8 mouse cellular contexts compared by ENCODE assay signal in genomic region chr19:42517957-42518619, GRCm38 (mm10). TPM values are rescaled to one million over a fixed set of nuclear protein-coding genes. Genes with fewer than 3 reads are reported as not detected.
DNase-seq lines count a peak whose midpoint lies in the region; ATAC-seq and TF ChIP-seq lines count a peak whose summit lies in the region.

No protein-coding gene starts in this region.

- no peak overlapping the region for H3ac ChIP-seq in C2C12 (ENCODE audit: control insufficient read depth, insufficient read length, low read depth)

- TF ChIP-seq CTCF in C2C12 (IDR thresholded peaks at IDR 0.05; ENCODE audit: control insufficient read depth, insufficient read depth, insufficient read length): no peak

- H3K4me1 ChIP-seq in erythroblast, embryonic 14.5 days (ENCODE audit: control insufficient read depth): peaks cover 28% of the 10 kb centered on the region
- peaks cover 14% of the 10 kb centered on the region for H3K4me1 ChIP-seq in forebrain, embryonic 12.5 days
- H3K4me1 ChIP-seq in liver, embryonic 13.5 days (replicated peaks): peaks cover 33% of the 10 kb centered on the region

- ATAC-seq in erythroblast, adult 5-6 weeks (replicated peaks; ENCODE audit: low FRiP score, poor library complexity, severe bottlenecking): no peak
- peak; percentile 19 for ATAC-seq in forebrain, embryonic 12.5 days (ENCODE audit: low FRiP score)
- ATAC-seq in liver, embryonic 13.5 days (ENCODE audit: low read depth): no peak

- H3K4me3 ChIP-seq in erythroblast, embryonic 14.5 days (replicated peaks): peak overlapping the region; percentile 79
- H3K4me3 ChIP-seq in C2C12 (ENCODE audit: insufficient read depth, poor library complexity, severe bottlenecking): peak overlapping the region; percentile 84
- H3K4me3 ChIP-seq in forebrain, embryonic 12.5 days (replicated peaks): peak overlapping the region; percentile 84
- peak overlapping the region; percentile 92 for H3K4me3 ChIP-seq in liver, embryonic 13.5 days (replicated peaks)

- H3K27ac ChIP-seq in forebrain, embryonic 12.5 days: no peak overlapping the region
- H3K27ac ChIP-seq in liver, embryonic 13.5 days: no peak overlapping the region

- DNase-seq in liver, embryonic 13.5 days: no peak
- DNase-seq in retina, embryonic 14.5 days (ENCODE audit: low spot score): no peak
- DNase-seq in ovary, postnatal 10 days (ENCODE audit: low spot score): no peak
- DNase-seq in ovary, adult 18-20 months (ENCODE audit: low spot score): no peak

- peak overlapping the region; percentile 55 for H3K9ac ChIP-seq in forebrain, embryonic 12.5 days
- peak overlapping the region; percentile 39; the same call in 1 of the 2 replicates for H3K9ac ChIP-seq in liver, embryonic 13.5 days

- H3K79me2 ChIP-seq in C2C12 (ENCODE audit: control insufficient read depth, insufficient read depth): peaks cover 44% of the 10 kb centered on the region

- H3K9me3 ChIP-seq in erythroblast, embryonic 14.5 days (ENCODE audit: control insufficient read depth, low read length): no peaks in the 10 kb centered on the region
- H3K9me3 ChIP-seq in forebrain, embryonic 12.5 days: no peaks in the 10 kb centered on the region
- no peaks in the 10 kb centered on the region for H3K9me3 ChIP-seq in liver, embryonic 13.5 days (replicated peaks)

- H3K36me3 ChIP-seq in erythroblast, embryonic 14.5 days (ENCODE audit: control insufficient read depth): peaks cover 6% of the 10 kb centered on the region
- peaks cover 3% of the 10 kb centered on the region for H3K36me3 ChIP-seq in C2C12 (ENCODE audit: control insufficient read depth, insufficient read depth)
- no peaks in the 10 kb centered on the region for H3K36me3 ChIP-seq in forebrain, embryonic 12.5 days (replicated peaks)
- no peaks in the 10 kb centered on the region for H3K36me3 ChIP-seq in liver, embryonic 13.5 days

- H3K27me3 ChIP-seq in erythroblast, embryonic 14.5 days (ENCODE audit: control insufficient read depth): peaks cover 8% of the 10 kb centered on the region; the same call in 1 of the 2 replicates
- H3K27me3 ChIP-seq in C2C12 (ENCODE audit: control insufficient read depth, insufficient read depth, insufficient read length): peaks cover 8% of the 10 kb centered on the region
- peaks cover 8% of the 10 kb centered on the region; the same call in 1 of the 2 replicates for H3K27me3 ChIP-seq in forebrain, embryonic 12.5 days
- 0 out of 2 replicates have a peak, but pooled peaks cover 3% of the 10 kb centered on the region for H3K27me3 ChIP-seq in liver, embryonic 13.5 days

- WGBS in forebrain, embryonic 12.5 days: 32% methylated on average over 24 of the region's 24 CpGs
- WGBS in liver, embryonic 13.5 days (ENCODE audit: insufficient replicate concordance): 16% methylated on average over 24 of the region's 24 CpGs

- H3K79me3 ChIP-seq in C2C12 (ENCODE audit: low read depth): peaks cover 28% of the 10 kb centered on the region

- H3K4me2 ChIP-seq in forebrain, embryonic 12.5 days: peak overlapping the region; percentile 81
- H3K4me2 ChIP-seq in liver, embryonic 13.5 days: peak overlapping the region; percentile 84

TF ChIP-seq in C2C12, 6 proteins besides CTCF, POLR2A, EP300 and RAD21:
- TF ChIP-seq MYOD1 (IDR thresholded peaks at IDR 0.05; ENCODE audit: control insufficient read depth, insufficient read length, low read depth) (no peak), MAX (IDR thresholded peaks at IDR 0.05) (no peak), MYOG (IDR thresholded peaks at IDR 0.05; ENCODE audit: control insufficient read depth, extremely low read depth, insufficient read length) (no peak), USF1 (IDR thresholded peaks at IDR 0.05; ENCODE audit: low read depth) (no peak), FOSL1 (IDR thresholded peaks at IDR 0.05; ENCODE audit: insufficient read depth, low read length, poor library complexity, severe bottlenecking) (no peak), CEBPB (IDR thresholded peaks at IDR 0.05; ENCODE audit: low read depth) (no peak)

RNA-seq across cellular contexts. Expression of gene R3hcc1l, which starts 0.5 kb away (rescaled TPM):
- 0.20 and 0.25 TPM in 2 replicates for polyA plus RNA-seq in erythroblast, embryonic 14.5 days (2012)
- 13.1 and 26.8 TPM in 2 replicates for total RNA-seq in erythroblast, adult 5-6 weeks (2015; ENCODE audit: low replicate concordance)
- 18.5 and 28.4 TPM in 2 replicates for total RNA-seq in erythroblast, adult 5-6 weeks (2017; ENCODE audit: low replicate concordance)
- polyA plus RNA-seq in C2C12 (2012; fragmentation: generic; extraction: Trizol): 3.3 TPM
- polyA plus RNA-seq in forebrain, embryonic 12.5 days (2016; fragmentation: Nextera tagmentation; extraction: Ambion mirVana): 22.9 and 24.8 TPM in 2 replicates
- polyA plus RNA-seq in liver, embryonic 13.5 days (2015; fragmentation: Nextera tagmentation; extraction: Ambion mirVana): 11.1 and 15.5 TPM in 2 replicates
